Mouse (Mus musculus): ENCODE measurements around the gene Zbed3.

DNA sequence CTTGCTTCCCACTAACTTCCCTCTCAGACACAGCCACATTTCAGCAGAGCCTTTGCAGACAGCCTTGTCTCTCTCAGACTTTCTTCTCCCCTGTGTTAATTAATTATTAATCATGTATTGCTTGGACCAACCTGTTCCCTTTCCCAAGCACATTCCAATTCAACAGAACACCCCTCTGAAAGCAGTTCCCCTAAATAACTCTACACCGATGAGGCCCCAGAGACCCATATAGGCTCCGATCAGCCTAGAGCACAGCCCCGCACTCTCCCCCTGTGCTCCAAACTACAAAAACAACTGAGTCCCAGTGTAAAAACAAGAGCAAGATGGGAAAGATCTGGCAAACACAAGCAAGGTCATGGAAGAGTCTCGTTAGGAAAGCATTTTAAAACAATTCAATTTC, 16.8 kb upstream of the Zbed3 start:
- TF ChIP-seq CTCF (IDR thresholded peaks at IDR 0.05; ENCODE audit: extremely low read depth, insufficient read depth, insufficient read length, insufficient replicate concordance) (no peak), POLR2A (IDR thresholded peaks at IDR 0.05; ENCODE audit: low read depth, low read length) (no peak)
